ENCODE assay signal across 13 mouse cellular contexts in genomic region chr5:77681592-77681991, GRCm38 (mm10).
A peak's percentile ranks its signal among the peaks of the same experiment; 100 is the strongest.
DNase-seq lines count a peak whose midpoint lies in the region; TF ChIP-seq lines count a peak whose summit lies in the region.
"Had no signal": no experiment of that assay in that cellular context is flagged by ENCODE, and none has a peak within 500 bp of the region (broad histone marks: within the 10 kb centered on the region; RNA-seq: fewer than 3 reads in every experiment).

No protein-coding gene starts in this region.

- H3K27ac ChIP-seq in layer of hippocampus, adult 2 months = no peak overlapping the region
- H3K27ac ChIP-seq: heart, embryonic 15.5 days; hindbrain, embryonic 14.5 days; liver, embryonic 14.5 days had no signal

- DNase-seq in cerebellum, postnatal 14 days = peak; percentile 34 to 40
- DNase-seq in cerebellum, adult 11-12 months = no peak
- no peak for DNase-seq in layer of hippocampus, adult 2 months (ENCODE audit: low spot score in 2 of 2)
- no peak for DNase-seq in layer of hippocampus, postnatal 25 days (ENCODE audit: extremely low spot score in 1 of 2, low spot score in 1 of 2)
- peak; percentile 12 for DNase-seq in retina, embryonic 14.5 days (ENCODE audit: low spot score)
- DNase-seq in retina, postnatal 1 day = no peak
- DNase-seq in right cerebral cortex, postnatal 4 days = no peak
- DNase-seq in ovary, postnatal 14 days (ENCODE audit: low spot score) = no peak
- DNase-seq: gastrocnemius, postnatal 36 days had no signal

- H3K4me3 ChIP-seq in layer of hippocampus, adult 2 months = no peak overlapping the region
- H3K4me3 ChIP-seq: erythroblast, embryonic 14.5 days; heart, embryonic 15.5 days had no signal

- peak; percentile 63 for TF ChIP-seq CTCF in layer of hippocampus, adult 2 months (conservative IDR thresholded peaks at IDR 0.05)

Comparison
In these comparisons a context has a peak if more than half of its experiments do, and no peak if none do; other contexts are left out.
1. DNase-seq: peak in cerebellum, postnatal 14 days (2 of 2) and retina, embryonic 14.5 days (single experiment); none in cerebellum, adult 11-12 months (single experiment), layer of hippocampus, adult 2 months (0 of 2), layer of hippocampus, postnatal 25 days (0 of 2), retina, postnatal 1 day (single experiment), right cerebral cortex, postnatal 4 days (single experiment) and ovary, postnatal 14 days (single experiment).